ENCODE assay signal across 9 mouse cellular contexts in the genomic region with DNA sequence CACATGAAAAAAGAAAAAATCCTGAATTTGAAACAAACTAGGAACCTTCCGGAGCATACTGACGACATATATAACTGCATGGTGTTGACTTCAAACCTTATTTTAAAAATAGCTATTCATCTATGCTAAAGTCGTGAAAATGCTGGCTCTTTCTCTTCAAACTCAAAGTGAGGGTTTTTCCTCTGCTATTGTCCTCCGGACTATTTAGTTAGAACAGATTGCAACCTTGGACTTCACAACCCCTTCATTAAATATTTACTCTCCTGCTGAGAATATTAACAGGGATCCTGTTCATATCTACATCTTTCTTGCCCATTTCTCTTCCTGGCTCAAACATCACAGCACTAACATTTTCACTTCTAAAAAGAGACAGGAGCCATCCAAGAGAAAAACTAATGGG.
DNase-seq lines count a peak whose midpoint lies in the region; ATAC-seq lines count a peak whose summit lies in the region.
"Had no signal": no experiment of that assay in that cellular context is flagged by ENCODE, and none has a peak within 500 bp of the region (broad histone marks: within the 10 kb centered on the region; RNA-seq: fewer than 3 reads in every experiment).

No protein-coding gene starts in this region.

- H3K27ac ChIP-seq in lung, embryonic 15.5 days: peak overlapping the region; percentile 25; the same call in 1 of the 2 replicates
- no peak overlapping the region for H3K27ac ChIP-seq in forebrain, embryonic 10.5 days
- no peak overlapping the region; the same call in 1 of the 2 replicates for H3K27ac ChIP-seq in limb, embryonic 10.5 days
- no peak overlapping the region for H3K27ac ChIP-seq in neural tube, embryonic 14.5 days (ENCODE audit: low read depth, low read length)

- H3K9ac ChIP-seq in lung, embryonic 15.5 days: peak overlapping the region; percentile 40; the same call in 1 of the 2 replicates
- peak overlapping the region; percentile 54; the same call in 1 of the 2 replicates for H3K9ac ChIP-seq in neural tube, embryonic 14.5 days (replicated peaks; ENCODE audit: low read depth, low read length)

- H3K27me3 ChIP-seq in lung, embryonic 15.5 days: 0 out of 2 replicates have a peak, but pooled peaks cover 3% of the 10 kb centered on the region
- peaks cover 35% of the 10 kb centered on the region for H3K27me3 ChIP-seq in forebrain, embryonic 10.5 days (ENCODE audit: poor library complexity, severe bottlenecking)
- H3K27me3 ChIP-seq in limb, embryonic 10.5 days (ENCODE audit: low read depth, poor library complexity, severe bottlenecking): peaks cover 21% of the 10 kb centered on the region
- no peaks in the 10 kb centered on the region for H3K27me3 ChIP-seq in neural tube, embryonic 14.5 days (ENCODE audit: control insufficient read depth, insufficient read depth, low read length)

- 2% methylated on average over 4 of the region's 4 CpGs for WGBS in lung, embryonic 15.5 days
- 5% methylated on average over 4 of the region's 4 CpGs for WGBS in forebrain, embryonic 10.5 days
- 4% methylated on average over 4 of the region's 4 CpGs for WGBS in limb, embryonic 10.5 days
- WGBS in neural tube, embryonic 14.5 days: 3% methylated on average over 4 of the region's 4 CpGs

- no peak for ATAC-seq in lung, embryonic 15.5 days (ENCODE audit: borderline replicate concordance, extremely low read depth, low FRiP score, low TSS enrichment)
- no peak for ATAC-seq in neural tube, embryonic 14.5 days (ENCODE audit: low read depth)

- no peaks in the 10 kb centered on the region for H3K36me3 ChIP-seq in lung, embryonic 15.5 days
- no peaks in the 10 kb centered on the region for H3K36me3 ChIP-seq in forebrain, embryonic 10.5 days (replicated peaks)
- no peaks in the 10 kb centered on the region for H3K36me3 ChIP-seq in limb, embryonic 10.5 days
- no peaks in the 10 kb centered on the region for H3K36me3 ChIP-seq in neural tube, embryonic 14.5 days (ENCODE audit: control insufficient read depth, insufficient read depth, low read length)

- peak overlapping the region; percentile 48 for H3K4me3 ChIP-seq in lung, embryonic 15.5 days
- H3K4me3 ChIP-seq in forebrain, embryonic 10.5 days: peak overlapping the region; percentile 68
- H3K4me3 ChIP-seq in limb, embryonic 10.5 days: peak overlapping the region; percentile 60
- peak overlapping the region; percentile 55 for H3K4me3 ChIP-seq in neural tube, embryonic 14.5 days (ENCODE audit: low read depth, low read length)

- no peak for DNase-seq in lung, postnatal 25 days (ENCODE audit: low spot score)
- no peak for DNase-seq in forebrain, embryonic 10.5 days (ENCODE audit: extremely low spot score, low spot score)
- no peak for DNase-seq in limb, embryonic 10.5 days (ENCODE audit: low spot score)
- DNase-seq in yolk sac, embryonic 10.5 days (ENCODE audit: low spot score): no peak
- no peak for DNase-seq in cerebellum, adult 11 months
- no peak for DNase-seq in testis, postnatal 10 days (ENCODE audit: low spot score)
- DNase-seq: layer of hippocampus, adult 9-11 months had no signal

- H3K9me3 ChIP-seq in lung, embryonic 15.5 days: no peaks in the 10 kb centered on the region
- H3K9me3 ChIP-seq in forebrain, embryonic 10.5 days: no peaks in the 10 kb centered on the region
- no peaks in the 10 kb centered on the region for H3K9me3 ChIP-seq in limb, embryonic 10.5 days (replicated peaks)
- no peaks in the 10 kb centered on the region for H3K9me3 ChIP-seq in neural tube, embryonic 14.5 days (ENCODE audit: control insufficient read depth, low read length)

- peak overlapping the region; percentile 58 for H3K4me2 ChIP-seq in lung, embryonic 15.5 days
- H3K4me2 ChIP-seq in neural tube, embryonic 14.5 days (ENCODE audit: low read depth, low read length): peak overlapping the region; percentile 67

- H3K4me1 ChIP-seq in lung, embryonic 15.5 days: no peaks in the 10 kb centered on the region
- peaks cover 10% of the 10 kb centered on the region for H3K4me1 ChIP-seq in forebrain, embryonic 10.5 days
- peaks cover 4% of the 10 kb centered on the region for H3K4me1 ChIP-seq in limb, embryonic 10.5 days
- H3K4me1 ChIP-seq in neural tube, embryonic 14.5 days (ENCODE audit: control insufficient read depth, insufficient read depth, low read length): no peaks in the 10 kb centered on the region
